Mouse (Mus musculus) liver, embryonic 13.5 days (tissue): ENCODE results near the gene Dmrtc2. TPM values are rescaled to one million over a fixed set of nuclear protein-coding genes. Genes with fewer than 3 reads are reported as not detected.

Experiments
- polyA plus RNA-seq: library from polyadenylated mRNA; unstranded; fragments of >200 nt; fragmentation: Nextera tagmentation; extraction: Ambion mirVana; gene quantifications from 2 replicates; pipeline ENCODE4 v1.2.1, GENCODE M21; 2015

Dmrtc2 gene
- polyA plus RNA-seq, 1 experiment from 2014 or later = not detected

Other genes with a start within 250 kb of the Dmrtc2 start
- not detected in 2 replicates for gene Lypd3, start 233.5 kb upstream of the Dmrtc2 start, polyA plus RNA-seq
- not detected in 2 replicates for gene Tex101, start 193.4 kb upstream of the Dmrtc2 start, polyA plus RNA-seq
- gene BC049730, start 160.8 kb upstream of the Dmrtc2 start, polyA plus RNA-seq = not detected in 2 replicates
- gene Gm4763, start 143.1 kb upstream of the Dmrtc2 start, polyA plus RNA-seq = not detected in 2 replicates
- 0.71 and 1.0 TPM in 2 replicates for gene Cd177, start 109.7 kb upstream of the Dmrtc2 start, polyA plus RNA-seq
- gene Ceacam10, start 92.9 kb upstream of the Dmrtc2 start, polyA plus RNA-seq = 0.32 and 0.59 TPM in 2 replicates
- 1.9 and 2.5 TPM in 2 replicates for gene Gm9844, start 7.8 kb upstream of the Dmrtc2 start, polyA plus RNA-seq
- gene Lypd4, start 116 bp upstream of the Dmrtc2 start, polyA plus RNA-seq = not detected in 2 replicates
- gene Rps19, start 14.3 kb downstream of the Dmrtc2 start, polyA plus RNA-seq = 1,483 and 1,612 TPM in 2 replicates
- gene Cd79a, start 27.3 kb downstream of the Dmrtc2 start, polyA plus RNA-seq = 0.51 and 0.61 TPM in 2 replicates
- gene Arhgef1, start 32.9 kb downstream of the Dmrtc2 start, polyA plus RNA-seq = 44.3 and 48.2 TPM in 2 replicates
- gene Gm4881, start 74.4 kb downstream of the Dmrtc2 start, polyA plus RNA-seq = not detected in 2 replicates
- gene Rabac1, start 102.7 kb downstream of the Dmrtc2 start, polyA plus RNA-seq = 56.4 and 59.5 TPM in 2 replicates
- 0.82 and 0.87 TPM in 2 replicates for gene Atp1a3, start 135.9 kb downstream of the Dmrtc2 start, polyA plus RNA-seq
- 0.86 and 1.0 TPM in 2 replicates for gene Grik5, start 202.3 kb downstream of the Dmrtc2 start, polyA plus RNA-seq
- gene Zfp574, start 202.5 kb downstream of the Dmrtc2 start, polyA plus RNA-seq = 9.7 and 11.1 TPM in 2 replicates